Comparison of ENCODE assay signal across 8 mouse cellular contexts in genomic region chr8:80739932-80740331, GRCm38 (mm10). TPM values are rescaled to one million over a fixed set of nuclear protein-coding genes. Genes with fewer than 3 reads are reported as not detected.
DNase-seq lines count a peak whose midpoint lies in the region; ATAC-seq and TF ChIP-seq lines count a peak whose summit lies in the region.

No protein-coding gene starts in this region.

- WGBS in kidney, embryonic 14.5 days: 16% methylated on average over 14 of the region's 14 CpGs
- 10% methylated on average over 14 of the region's 14 CpGs for WGBS in hindbrain, embryonic 14.5 days
- 20% methylated on average over 14 of the region's 14 CpGs for WGBS in midbrain, embryonic 12.5 days

- TF ChIP-seq CTCF in bone marrow macrophage, adult 2 months (IDR thresholded peaks at IDR 0.05; ENCODE audit: low read depth, low read length): no peak

- no peak for TF ChIP-seq POLR2A in bone marrow macrophage, adult 2 months (IDR thresholded peaks at IDR 0.05; ENCODE audit: borderline replicate concordance, low read depth, low read length)

- peak overlapping the region; percentile 55 for H3K4me2 ChIP-seq in kidney, embryonic 14.5 days (replicated peaks; ENCODE audit: low read depth, low read length)
- peak overlapping the region; percentile 59 for H3K4me2 ChIP-seq in hindbrain, embryonic 14.5 days (replicated peaks)
- peak overlapping the region; percentile 47 for H3K4me2 ChIP-seq in midbrain, embryonic 12.5 days (replicated peaks)

- ATAC-seq in kidney, embryonic 14.5 days (ENCODE audit: low FRiP score, low TSS enrichment): peak; percentile 45
- peak; percentile 48 for ATAC-seq in hindbrain, embryonic 14.5 days (ENCODE audit: low FRiP score)
- peak; percentile 53 for ATAC-seq in midbrain, embryonic 12.5 days (ENCODE audit: low FRiP score, low read depth)

- peak overlapping the region; percentile 91 for H3K27ac ChIP-seq in kidney, embryonic 14.5 days (ENCODE audit: low read depth, low read length)
- H3K27ac ChIP-seq in bone marrow macrophage, adult 2 months (ENCODE audit: insufficient read depth, low read depth, low read length): peak overlapping the region; percentile 88
- peak overlapping the region; percentile 95 for H3K27ac ChIP-seq in hindbrain, embryonic 14.5 days
- peak overlapping the region; percentile 90 for H3K27ac ChIP-seq in midbrain, embryonic 12.5 days (replicated peaks)

- H3K4me1 ChIP-seq in kidney, embryonic 14.5 days (ENCODE audit: control insufficient read depth, insufficient read depth, low read length): no peaks in the 10 kb centered on the region
- peaks cover 15% of the 10 kb centered on the region for H3K4me1 ChIP-seq in bone marrow macrophage, adult 2 months (ENCODE audit: control insufficient read depth, insufficient read depth, low read length)
- H3K4me1 ChIP-seq in hindbrain, embryonic 14.5 days (replicated peaks; ENCODE audit: control insufficient read depth, insufficient read depth, low read length): peaks cover 8% of the 10 kb centered on the region; the same call in 1 of the 2 replicates
- H3K4me1 ChIP-seq in midbrain, embryonic 12.5 days: peaks cover 7% of the 10 kb centered on the region

- DNase-seq in kidney, postnatal 36 days: no peak
- DNase-seq in hindbrain, embryonic 14.5 days (ENCODE audit: low spot score): no peak
- DNase-seq in adrenal gland, postnatal 14 days: no peak
- DNase-seq in layer of hippocampus, postnatal 10 days (ENCODE audit: low spot score in 2 of 2): no peak
- no peak for DNase-seq in retina, embryonic 14.5 days (ENCODE audit: low spot score)

- H3K36me3 ChIP-seq in kidney, embryonic 14.5 days (ENCODE audit: control insufficient read depth, insufficient read depth, low read length): peaks cover 11% of the 10 kb centered on the region
- peaks cover 11% of the 10 kb centered on the region for H3K36me3 ChIP-seq in hindbrain, embryonic 14.5 days (replicated peaks; ENCODE audit: control insufficient read depth, insufficient read depth)
- peaks cover 10% of the 10 kb centered on the region for H3K36me3 ChIP-seq in midbrain, embryonic 12.5 days

- H3K9ac ChIP-seq in kidney, embryonic 14.5 days (ENCODE audit: low read depth, low read length): peak overlapping the region; percentile 64
- peak overlapping the region; percentile 67 for H3K9ac ChIP-seq in hindbrain, embryonic 14.5 days
- peak overlapping the region; percentile 61 for H3K9ac ChIP-seq in midbrain, embryonic 12.5 days (replicated peaks)

- H3K9me3 ChIP-seq in kidney, embryonic 14.5 days (ENCODE audit: control insufficient read depth, low read length): no peaks in the 10 kb centered on the region
- no peaks in the 10 kb centered on the region for H3K9me3 ChIP-seq in hindbrain, embryonic 14.5 days (ENCODE audit: control insufficient read depth, low read length)
- no peaks in the 10 kb centered on the region for H3K9me3 ChIP-seq in midbrain, embryonic 12.5 days

- no peaks in the 10 kb centered on the region for H3K27me3 ChIP-seq in kidney, embryonic 14.5 days (ENCODE audit: control insufficient read depth, insufficient read depth, low read length)
- H3K27me3 ChIP-seq in hindbrain, embryonic 14.5 days (ENCODE audit: control insufficient read depth, insufficient read depth, low read length): no peaks in the 10 kb centered on the region
- no peaks in the 10 kb centered on the region for H3K27me3 ChIP-seq in midbrain, embryonic 12.5 days

- peak overlapping the region; percentile 49 for H3K4me3 ChIP-seq in kidney, embryonic 14.5 days (ENCODE audit: low read length)
- peak overlapping the region; percentile 99 for H3K4me3 ChIP-seq in bone marrow macrophage, adult 2 months (ENCODE audit: insufficient read depth, low read length)
- H3K4me3 ChIP-seq in hindbrain, embryonic 14.5 days (replicated peaks; ENCODE audit: low read length): peak overlapping the region; percentile 74
- peak overlapping the region; percentile 86 for H3K4me3 ChIP-seq in midbrain, embryonic 12.5 days

RNA-seq across cellular contexts. Expression of gene Smarca5, which starts 0.6 kb away (rescaled TPM):
- polyA plus RNA-seq in kidney, embryonic 14.5 days (2014; fragmentation: Nextera tagmentation; extraction: Ambion mirVana): 60.3 and 113 TPM in 2 replicates
- 31.6 and 36.6 TPM in 2 replicates for polyA plus RNA-seq in bone marrow macrophage, adult 2 months (2012; ENCODE audit: insufficient read depth, insufficient read length, missing spikeins)
- polyA plus RNA-seq in hindbrain, embryonic 14.5 days (2014; fragmentation: Nextera tagmentation; extraction: Ambion mirVana): 56.7 and 61.3 TPM in 2 replicates
- 162 and 183 TPM in 2 replicates for polyA plus RNA-seq in midbrain, embryonic 12.5 days (2016; fragmentation: Nextera tagmentation; extraction: Ambion mirVana)
- 69.8 and 71.7 TPM in 2 replicates for total RNA-seq in adrenal gland, postnatal 14 days (2021)
- 10 to 100 TPM; 45.5 to 51.5 TPM for total RNA-seq in layer of hippocampus, postnatal 10 days (2021)

Comparison
In these comparisons a context has a peak if more than half of its experiments do, and no peak if none do; other contexts are left out.
1. H3K4me3 ChIP-seq: peak in every context shown above with its lines; median percentile 99 in bone marrow macrophage, adult 2 months; 86 in midbrain, embryonic 12.5 days; 74 in hindbrain, embryonic 14.5 days; 49 in kidney, embryonic 14.5 days.